Mouse (Mus musculus) inflammation-experienced regulatory T-cells, adult 6 months (primary cell): ENCODE results near the gene Cpn1. TPM values are rescaled to one million over a fixed set of nuclear protein-coding genes. Genes with fewer than 3 reads are reported as not detected.
A peak's percentile ranks its signal among the peaks of the same experiment; 100 is the strongest.

ENCODE experiments used
- ATAC-seq: one replicate; pipeline ENCODE4 v1.8.0; 2017
- polyA plus RNA-seq, 3 experiments: library from polyadenylated mRNA; unstranded; fragments of 100-300 nt; shearing (Covaris generic); gene quantifications; one replicate each; pipeline ENCODE4 v1.2.1; 2017

Cpn1 gene
- polyA plus RNA-seq, 3 experiments from 2014 or later, result not detected

GRCm38 (mm10) chr19:43938355-43938754 lies 48.0 kb downstream of the Cpn1 start:
- no peak for ATAC-seq

- ATAC-seq, result no peak
These were observed 55.4 kb downstream of the Cpn1 start for GRCm38 (mm10) chr19:43930926-43931325.

- no peak for ATAC-seq
These were observed 56.0 kb downstream of the Cpn1 start for GRCm38 (mm10) chr19:43930366-43930765.

- ATAC-seq, result no peak
These were observed 56.5 kb downstream of the Cpn1 start for GRCm38 (mm10) chr19:43929869-43930268.

- ATAC-seq, result no peak
These were observed 58.4 kb downstream of the Cpn1 start for GRCm38 (mm10) chr19:43927967-43928366.

GRCm38 (mm10) chr19:43927057-43927456 lies 59.3 kb downstream of the Cpn1 start:
- no peak for ATAC-seq

- no peak for ATAC-seq
These were observed 60.0 kb downstream of the Cpn1 start for GRCm38 (mm10) chr19:43926141-43926987.

- no peak for ATAC-seq
These were observed 62.0 kb downstream of the Cpn1 start for GRCm38 (mm10) chr19:43924361-43924760.

GRCm38 (mm10) chr19:43922963-43923362 lies 63.4 kb downstream of the Cpn1 start:
- no peak for ATAC-seq

- ATAC-seq, result peak; percentile 69
These were observed 64.9 kb downstream of the Cpn1 start for GRCm38 (mm10) chr19:43921410-43921809.

GRCm38 (mm10) chr19:43920453-43921300 lies 65.7 kb downstream of the Cpn1 start:
- ATAC-seq, result no peak

- no peak for ATAC-seq
These were observed 66.5 kb downstream of the Cpn1 start for GRCm38 (mm10) chr19:43919841-43920240.

GRCm38 (mm10) chr19:43918834-43919233 lies 67.5 kb downstream of the Cpn1 start:
- ATAC-seq, result no peak

GRCm38 (mm10) chr19:43917763-43918162 lies 68.6 kb downstream of the Cpn1 start:
- ATAC-seq, result no peak

- no peak for ATAC-seq
These were observed 69.0 kb downstream of the Cpn1 start for GRCm38 (mm10) chr19:43917406-43917691.

GRCm38 (mm10) chr19:43916586-43917405 lies 69.6 kb downstream of the Cpn1 start:
- ATAC-seq, result peak; percentile 78

- no peak for ATAC-seq
These were observed 70.9 kb downstream of the Cpn1 start for GRCm38 (mm10) chr19:43915431-43915830.

GRCm38 (mm10) chr19:43914986-43915385 lies 71.4 kb downstream of the Cpn1 start:
- ATAC-seq, result no peak

GRCm38 (mm10) chr19:43912775-43913486 lies 73.4 kb downstream of the Cpn1 start:
- ATAC-seq, result no peak

GRCm38 (mm10) chr19:43906492-43906891 lies 79.9 kb downstream of the Cpn1 start:
- no peak for ATAC-seq
